Mouse (Mus musculus) cerebellum, adult 11 months (tissue): ENCODE data around the gene Olfr761.
"Not testable (repeated sequence)": the region's sequence is repeated elsewhere in the genome, so short reads cannot be mapped to it uniquely, and the experiment has no call there.

ENCODE experiments used
- DNase-seq: peaks from one replicate; pipeline ENCODE4 v3.0.0; 2022

Gene Olfr761

GRCm38 (mm10) chr17:37952979-37953378, at the start of gene Olfr761:
TSS of gene Olfr761 (minus strand) at chr17:37953079.
- no peak for DNase-seq

- DNase-seq: no peak
Observed at GRCm38 (mm10) chr17:37995635-37996307, 42.9 kb upstream of the Olfr761 start.

- no peak for DNase-seq
Observed at GRCm38 (mm10) chr17:37990453-37990961, 37.6 kb upstream of the Olfr761 start.

GRCm38 (mm10) chr17:37973591-37973990, 20.7 kb upstream of the Olfr761 start:
- no peak for DNase-seq

- no peak for DNase-seq
Observed at GRCm38 (mm10) chr17:37920248-37920647, 32.6 kb downstream of the Olfr761 start, which contains the start of gene Olfr128. TSS of gene Olfr128 (plus strand) at chr17:37920548.

GRCm38 (mm10) chr17:37906821-37907220, 46.1 kb downstream of the Olfr761 start:
- not testable (repeated sequence) for DNase-seq
